Mouse (Mus musculus) retina, embryonic 14.5 days (tissue): ENCODE results near the gene Aqp3.
A peak's percentile ranks its signal among the peaks of the same experiment; 100 is the strongest.

Source experiments
- DNase-seq: peaks from one replicate; pipeline ENCODE4 v3.0.0-alpha.2; 2015; ENCODE audit warnings: low spot score

The Aqp3 gene

DNA sequence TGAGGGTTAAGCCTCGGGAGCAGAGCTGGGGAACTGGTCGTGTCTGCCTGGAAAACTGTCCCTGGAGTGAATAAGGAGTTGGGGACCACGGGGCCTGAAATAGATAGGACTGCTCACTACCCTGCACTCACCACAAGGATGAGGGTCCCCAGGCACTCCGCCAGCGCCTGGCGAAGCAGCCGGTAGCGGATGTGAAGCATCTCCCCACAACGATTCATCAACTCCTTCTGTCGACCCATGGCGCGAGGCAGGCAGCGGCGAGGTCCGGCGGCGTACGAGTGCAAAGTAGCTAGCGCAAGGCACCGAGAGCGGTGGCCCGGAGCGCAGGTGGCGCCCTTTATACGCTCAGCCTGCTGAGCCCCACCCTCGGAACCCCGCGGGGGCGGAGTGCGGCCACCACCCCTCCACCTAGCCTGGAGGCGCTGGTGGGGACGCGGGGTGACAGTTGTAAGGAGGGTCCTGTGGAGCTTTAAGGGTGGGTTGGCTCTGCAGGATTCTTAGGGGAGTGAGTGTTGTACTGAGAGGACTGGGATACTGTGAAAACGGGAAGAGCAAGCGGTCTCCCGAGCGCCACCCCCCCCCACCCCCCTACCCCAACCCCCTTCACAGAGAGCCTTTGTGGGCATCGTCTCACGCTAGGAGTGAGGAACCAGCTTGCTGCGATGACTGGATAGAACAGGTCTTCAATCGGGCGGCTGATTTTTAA lies at the start of gene Aqp3:
Gene Aqp3, minus strand, starts transcription at position 313 of the 706 bp plus-strand sequence.
- peak; percentile 58 for DNase-seq

DNA sequence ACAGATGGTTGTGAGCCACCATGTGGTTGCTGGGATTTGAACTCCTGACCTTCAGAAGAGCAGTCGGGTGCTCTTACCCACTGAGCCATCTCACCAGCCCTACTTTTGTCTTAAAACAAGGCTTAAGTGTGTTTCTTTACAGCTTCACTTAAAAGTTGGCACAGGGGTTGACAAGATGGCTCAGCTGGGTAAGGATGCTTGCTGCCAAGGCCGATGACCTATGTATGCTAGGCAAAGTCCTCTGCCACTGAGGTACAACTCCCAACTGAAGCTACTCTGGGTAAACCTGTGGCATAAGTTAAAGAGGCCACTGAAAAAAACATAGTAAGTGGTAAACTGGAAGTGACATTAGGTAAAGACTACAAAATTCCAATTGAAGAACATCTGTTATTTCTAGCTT lies 44.6 kb upstream of the Aqp3 start:
- no peak for DNase-seq

DNA sequence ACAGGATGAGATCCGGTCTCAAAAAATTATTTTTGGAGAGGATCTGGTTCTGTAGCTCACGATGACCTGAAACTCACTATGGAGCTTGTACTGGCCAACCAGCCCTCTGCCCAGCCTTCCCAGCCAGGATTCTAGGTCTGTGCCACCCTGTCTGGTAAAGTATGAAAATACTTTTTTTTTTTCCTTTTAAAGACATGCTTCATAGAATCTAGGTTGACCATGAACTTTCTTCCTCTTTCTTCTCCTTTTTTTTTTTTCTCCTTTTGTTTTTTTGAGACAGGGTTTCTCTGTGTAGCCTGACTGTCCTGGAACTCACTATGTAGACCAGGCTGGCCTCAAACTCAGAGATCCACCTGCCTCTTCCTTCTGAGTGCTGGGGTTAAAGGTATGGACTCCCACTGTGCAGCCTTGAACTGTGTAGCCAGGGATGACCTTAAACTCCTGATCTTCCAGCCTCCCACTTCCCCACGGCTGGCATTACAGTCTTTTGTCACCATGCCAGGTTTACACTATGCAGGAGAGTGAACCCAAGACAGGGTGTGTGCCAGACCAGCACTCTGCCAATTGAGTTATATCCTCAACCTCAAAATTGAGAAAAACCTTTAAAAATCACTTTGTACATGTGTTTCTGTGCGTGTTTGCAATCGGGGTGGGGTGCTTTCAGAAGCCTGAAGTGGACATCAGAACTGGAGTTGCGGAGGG lies 42.3 kb upstream of the Aqp3 start:
- no peak for DNase-seq

DNA sequence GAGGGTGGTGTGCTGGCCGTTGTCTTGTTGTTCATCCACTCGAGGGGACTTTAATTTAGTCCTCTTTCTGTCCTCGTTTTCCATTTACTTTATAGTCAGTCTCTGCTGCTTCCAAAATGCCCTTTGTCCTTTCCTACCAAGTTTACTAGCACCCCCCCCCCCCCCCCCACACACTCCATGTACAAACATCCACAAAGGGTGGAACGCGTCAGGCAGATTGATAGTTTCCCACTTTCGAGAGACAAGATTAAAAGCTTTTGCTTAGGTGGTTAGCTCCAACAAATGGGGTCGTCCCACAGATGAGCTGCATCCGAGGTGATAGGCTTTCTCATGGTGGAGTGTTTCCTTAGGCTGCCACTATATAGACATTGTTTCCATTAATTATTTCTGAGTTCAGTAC lies 38.8 kb upstream of the Aqp3 start:
- peak; percentile 18 for DNase-seq

DNA sequence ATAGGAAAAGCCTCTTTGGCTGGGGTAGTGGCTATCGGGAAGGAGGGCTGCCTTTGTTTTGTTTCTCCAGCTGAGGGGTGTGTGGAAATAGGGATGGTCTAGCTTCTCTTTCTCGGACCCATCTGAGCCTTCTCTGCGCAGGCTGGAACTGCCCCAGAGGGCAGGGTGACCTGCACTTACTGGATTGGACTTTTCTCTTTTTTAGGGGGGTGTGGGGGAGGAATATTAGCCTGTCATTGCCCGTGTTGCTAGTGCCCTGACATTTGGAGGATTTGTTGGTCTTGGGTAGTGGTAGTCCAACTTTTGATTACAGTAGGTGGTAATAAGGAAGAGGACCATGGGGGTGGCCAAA lies 38.4 kb upstream of the Aqp3 start:
- peak; percentile 59 for DNase-seq

DNA sequence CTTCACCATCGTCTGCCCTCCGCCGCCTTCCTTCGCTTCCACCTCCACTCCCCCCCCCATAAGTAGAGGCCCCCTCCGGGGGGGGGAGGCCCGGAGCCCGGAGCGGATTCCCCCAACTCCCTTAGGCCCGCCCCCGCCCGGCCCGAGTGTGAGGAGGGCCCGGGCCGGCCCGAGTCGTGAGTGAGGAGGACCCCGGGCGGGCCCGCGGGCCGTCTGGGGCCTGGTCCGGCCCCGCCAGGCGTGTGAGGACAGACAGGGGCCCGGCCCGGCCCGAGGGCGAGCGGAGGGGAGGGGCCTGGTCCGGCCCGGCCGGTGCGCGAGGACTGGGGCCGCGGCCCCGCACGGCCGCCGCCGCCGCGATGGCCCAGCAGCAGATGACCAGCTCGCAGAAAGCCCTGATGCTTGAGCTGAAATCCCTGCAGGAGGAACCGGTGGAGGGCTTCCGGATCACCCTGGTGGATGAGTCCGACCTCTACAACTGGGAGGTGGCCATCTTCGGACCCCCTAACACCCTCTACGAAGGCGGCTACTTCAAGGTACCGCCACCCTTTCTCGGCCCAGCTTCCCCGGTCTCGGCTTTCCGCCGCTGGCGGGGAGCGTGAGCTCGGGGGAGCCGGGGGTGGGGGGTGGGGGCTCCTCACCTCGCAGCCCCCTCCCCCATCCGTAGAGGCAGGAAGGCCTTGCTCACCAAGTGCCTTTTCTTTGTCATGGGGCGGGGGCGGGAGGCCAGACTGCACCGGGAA lies 37.9 kb upstream of the Aqp3 start, which contains the start of gene Ube2r2:
Gene Ube2r2, plus strand, starts transcription at position 33 of the 743 bp plus-strand sequence.
- DNase-seq, result peak; percentile 73

DNA sequence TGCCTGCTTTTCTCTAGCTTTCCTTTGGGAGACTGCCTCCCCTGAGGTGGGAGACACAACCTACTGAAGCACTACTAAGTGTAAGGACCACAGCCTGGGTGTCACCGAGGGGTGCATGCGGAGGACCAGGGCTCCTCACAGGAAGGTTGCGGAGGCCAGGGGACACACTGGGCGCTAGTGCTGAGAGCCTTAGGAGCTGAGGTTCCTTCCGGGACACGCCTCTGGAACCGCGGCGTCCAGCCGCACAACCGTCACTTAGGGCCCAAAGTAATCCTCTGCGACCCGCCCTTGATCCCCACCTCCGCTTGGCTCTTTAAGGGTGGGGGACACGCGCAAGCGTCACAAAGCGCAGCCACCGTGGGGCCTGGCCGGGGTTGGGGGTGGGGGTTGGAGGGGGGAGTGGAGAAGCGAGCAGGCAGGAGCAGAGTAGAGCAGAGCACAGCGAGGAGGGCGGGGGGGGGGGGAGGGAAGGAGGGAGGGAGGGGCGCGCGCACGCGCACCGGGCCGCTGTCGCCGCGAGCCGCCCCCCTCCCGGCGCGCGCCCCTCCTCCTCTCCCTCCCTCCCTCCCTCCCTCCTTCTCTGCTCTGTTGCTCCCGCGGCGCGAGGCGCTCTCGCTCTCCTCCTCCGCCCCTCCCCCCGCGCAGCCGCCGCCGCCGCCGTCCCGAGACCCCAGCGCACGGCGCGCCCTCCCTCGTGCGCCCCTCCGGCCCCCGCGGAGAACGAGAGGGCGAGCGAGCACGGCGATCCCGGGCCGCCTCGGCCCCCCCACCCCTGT lies 37.1 kb upstream of the Aqp3 start:
- peak; percentile 85 for DNase-seq

DNA sequence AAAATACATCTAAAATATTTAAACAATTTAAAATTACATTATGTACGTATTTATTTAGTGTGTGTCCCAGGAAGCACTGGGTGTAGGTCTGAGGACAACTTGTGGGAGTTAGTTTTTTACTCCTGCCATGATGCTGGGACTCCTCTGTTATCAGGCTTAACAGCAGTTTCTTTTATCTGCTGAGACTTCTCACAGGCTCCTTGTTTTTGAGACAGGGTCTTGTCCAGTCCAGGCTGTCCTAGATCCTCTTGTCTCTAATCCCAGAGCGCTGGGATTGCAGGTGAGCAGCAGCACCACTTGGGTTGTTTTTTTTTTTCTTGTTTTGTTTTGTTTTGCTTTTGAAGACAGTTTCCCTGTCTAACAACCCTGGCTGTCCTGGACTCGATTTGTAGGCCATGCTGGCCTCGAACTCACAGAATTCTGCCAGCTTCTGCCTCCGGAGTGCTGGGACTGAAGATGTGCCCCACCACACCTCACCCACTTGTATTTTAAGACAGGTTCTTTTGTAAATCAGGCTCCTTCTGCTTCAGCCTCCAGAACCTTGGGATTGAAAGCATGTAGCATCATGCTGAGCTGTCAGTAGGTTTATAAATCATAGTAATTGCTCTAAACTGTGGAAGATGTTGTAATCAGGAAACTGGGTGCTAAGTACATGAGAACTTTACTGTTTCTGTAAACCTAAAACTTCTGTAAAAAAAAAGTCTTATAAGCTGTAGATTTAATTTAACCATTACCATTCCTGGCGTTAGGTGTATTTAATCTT lies 35.7 kb upstream of the Aqp3 start:
- no peak for DNase-seq

DNA sequence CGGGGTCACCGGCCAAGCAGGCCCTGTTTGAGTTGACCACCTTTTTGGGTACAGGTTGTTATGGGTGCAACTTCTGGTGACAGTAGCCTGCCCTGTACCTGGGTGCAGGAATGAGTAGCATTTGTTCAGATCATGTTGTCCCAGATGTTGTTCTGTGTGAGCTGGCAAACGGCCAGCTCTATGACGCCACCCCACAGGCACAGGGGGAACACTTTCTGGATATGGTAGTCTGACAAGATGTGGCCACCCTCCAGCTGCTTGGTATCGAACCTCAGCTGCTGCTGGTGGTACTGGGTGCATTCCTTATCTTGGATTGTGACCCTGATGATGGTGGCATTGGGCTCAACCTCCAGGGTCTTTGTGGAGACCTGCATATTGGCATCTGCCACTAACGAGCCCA lies 34.5 kb upstream of the Aqp3 start:
- DNase-seq, result no peak

DNA sequence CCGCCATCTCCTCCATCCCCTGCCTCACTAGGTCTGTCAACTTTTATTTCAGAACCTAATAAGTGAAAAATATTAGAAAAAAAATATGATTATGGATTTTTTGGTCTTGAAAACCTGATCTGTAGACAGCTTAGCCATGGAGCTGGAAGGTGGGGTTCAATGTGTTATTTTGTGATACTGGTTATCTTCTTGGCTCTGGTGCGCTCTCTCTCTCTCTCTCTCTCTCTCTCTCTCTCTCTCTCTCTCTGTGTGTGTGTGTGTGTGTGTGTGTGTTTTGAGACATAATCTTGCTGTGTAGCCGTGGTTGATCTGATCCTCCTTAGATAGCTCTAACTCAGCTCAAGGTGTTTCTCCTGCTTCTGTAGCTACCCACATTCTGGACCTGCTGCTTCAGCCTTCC lies 31.9 kb upstream of the Aqp3 start:
- DNase-seq, result no peak

DNA sequence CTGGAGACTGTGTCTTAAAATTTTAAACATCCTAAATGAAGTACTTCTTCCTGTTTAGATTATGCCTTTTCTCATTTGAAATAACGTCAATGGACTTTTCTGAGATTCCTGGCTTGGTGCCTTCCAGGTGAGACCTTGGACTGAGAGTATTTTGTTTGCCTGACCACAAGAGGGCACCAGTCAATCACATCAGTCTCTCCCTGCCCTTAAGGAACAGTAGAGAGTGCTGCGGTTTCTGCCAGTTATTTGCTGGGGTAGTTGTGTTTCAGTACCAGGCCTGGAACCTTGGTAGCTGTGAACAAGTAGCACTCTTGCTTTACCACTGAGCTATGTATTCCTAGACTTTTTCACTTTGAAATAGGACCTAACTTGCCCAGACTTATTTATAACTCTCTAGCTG lies 31.4 kb upstream of the Aqp3 start:
- DNase-seq, result peak; percentile 82

DNA sequence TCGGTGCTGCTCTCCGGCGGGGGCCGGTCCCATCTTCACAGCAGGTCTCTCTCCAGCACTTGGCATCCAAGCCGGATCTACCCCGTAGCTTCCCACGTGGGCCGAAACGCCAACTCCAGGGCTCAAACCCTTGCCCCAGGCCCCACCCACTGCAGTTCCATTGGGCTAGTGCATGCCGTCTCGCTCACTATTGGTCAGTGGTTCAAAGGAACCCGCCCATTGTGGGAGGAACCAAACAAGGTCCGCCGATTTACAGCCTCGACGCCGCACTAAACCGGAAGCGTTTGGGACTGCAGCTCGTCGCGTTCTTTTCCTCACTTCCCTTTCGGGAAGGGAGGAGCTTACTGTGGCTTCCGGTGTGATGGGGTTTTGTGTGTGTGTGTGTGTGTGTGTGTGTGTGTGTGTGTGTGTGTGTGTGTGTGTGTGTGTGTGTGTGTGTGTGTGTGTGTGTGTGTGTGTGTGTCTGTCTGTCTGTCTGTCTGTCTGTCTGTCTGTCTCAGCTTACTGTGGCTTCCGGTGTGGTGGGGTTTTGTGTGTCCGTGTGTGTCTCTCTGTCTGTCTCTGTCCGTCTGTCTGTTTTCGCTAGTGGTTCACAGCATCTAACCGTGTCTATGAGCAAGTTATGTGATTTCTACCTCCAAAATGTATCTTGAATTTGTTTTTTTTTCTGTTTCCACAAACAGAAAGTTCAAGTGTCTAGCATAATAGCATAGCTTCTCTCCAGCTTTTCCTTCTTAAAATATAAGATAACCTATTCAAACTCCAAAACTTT lies 26.4 kb upstream of the Aqp3 start, which contains the start of gene Nol6:
Gene Nol6, minus strand, starts transcription at position 276 of the 772 bp plus-strand sequence.
- DNase-seq, result peak; percentile 98

DNA sequence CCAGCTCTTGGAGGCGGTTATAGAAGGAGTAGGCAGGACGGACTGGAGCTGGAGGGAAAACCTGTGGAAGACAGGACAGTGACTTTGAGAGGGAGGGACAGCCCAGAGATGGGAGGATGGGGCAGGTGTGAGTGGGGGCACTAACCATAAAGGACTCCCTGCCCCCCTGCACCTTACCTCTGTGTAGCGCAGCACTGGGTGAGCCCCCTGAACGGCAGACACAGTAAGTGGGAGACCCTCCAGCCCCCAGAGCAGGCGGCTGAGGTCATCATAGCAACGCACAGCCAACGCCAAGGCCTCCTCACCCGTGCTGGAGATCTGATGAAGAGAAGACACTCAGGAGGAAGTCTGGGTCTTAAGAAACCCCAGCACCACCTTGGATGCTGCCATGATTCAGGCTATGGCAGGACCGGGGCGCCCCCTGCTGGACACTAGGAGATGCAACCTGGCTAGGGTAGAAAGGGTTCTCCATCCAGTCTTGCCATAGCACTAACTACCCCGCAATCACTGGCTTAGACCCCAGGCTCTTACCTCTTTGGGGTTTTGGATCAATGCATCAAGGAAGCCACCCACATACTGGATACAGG lies 20.8 kb upstream of the Aqp3 start:
- DNase-seq, result peak; percentile 83

DNA sequence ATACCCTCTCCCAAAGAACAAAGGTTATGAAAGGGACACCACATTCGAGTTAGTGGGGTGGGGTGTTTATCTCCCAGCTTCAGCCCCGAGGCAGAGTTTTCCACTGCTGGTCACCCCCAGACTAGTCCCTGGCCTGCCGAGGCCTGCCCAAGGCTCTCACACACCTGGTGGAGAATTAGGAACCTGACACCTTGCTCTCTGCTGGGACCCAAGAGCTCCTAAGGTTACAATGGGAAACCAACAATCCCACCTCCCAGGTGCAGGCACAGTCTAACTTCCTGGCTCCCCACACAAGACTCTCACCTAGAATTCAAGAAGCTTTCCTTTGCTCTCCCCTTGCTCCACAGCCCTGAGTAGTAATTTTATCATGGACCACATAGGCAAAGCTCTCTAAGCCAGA lies 18.8 kb upstream of the Aqp3 start:
- no peak for DNase-seq

DNA sequence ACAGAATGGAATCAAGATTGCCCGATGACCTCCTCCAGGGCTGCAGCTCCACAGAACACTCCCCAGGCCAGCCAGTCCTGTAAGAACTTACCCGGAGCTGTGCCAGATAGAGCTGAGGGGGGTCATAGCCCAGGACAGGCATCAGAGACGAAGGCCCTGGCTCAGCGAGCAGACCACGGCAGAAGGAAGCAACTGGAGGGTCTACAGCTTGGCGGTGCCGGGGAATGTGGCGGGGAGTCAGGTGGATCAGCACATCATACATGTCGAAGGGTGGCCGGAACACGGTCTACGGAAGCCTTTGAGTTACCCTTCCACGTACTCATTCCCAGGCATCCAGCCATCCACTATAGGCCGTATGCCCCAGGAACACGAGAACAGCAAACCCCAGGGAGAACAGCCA lies 17.8 kb upstream of the Aqp3 start:
- DNase-seq, result no peak

DNA sequence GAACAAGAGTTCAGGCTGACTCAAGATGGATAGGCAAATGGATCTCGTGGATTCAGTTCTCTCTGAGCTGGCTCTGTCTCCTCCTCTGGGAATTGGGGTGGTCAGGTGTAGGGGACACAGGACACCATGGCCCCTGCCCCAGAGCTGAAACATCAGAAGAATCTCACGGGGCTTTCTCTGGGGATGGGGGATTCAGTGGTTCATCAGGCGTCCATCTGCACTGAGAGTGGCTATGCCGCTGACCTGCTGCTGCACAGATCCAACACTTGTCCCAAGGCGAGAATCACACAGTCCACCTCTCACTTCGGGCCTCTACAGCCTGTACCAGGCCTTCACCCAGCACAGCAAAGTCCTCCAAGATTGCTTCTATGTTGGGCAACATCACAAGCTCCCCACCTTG lies 17.1 kb upstream of the Aqp3 start:
- DNase-seq, result no peak

DNA sequence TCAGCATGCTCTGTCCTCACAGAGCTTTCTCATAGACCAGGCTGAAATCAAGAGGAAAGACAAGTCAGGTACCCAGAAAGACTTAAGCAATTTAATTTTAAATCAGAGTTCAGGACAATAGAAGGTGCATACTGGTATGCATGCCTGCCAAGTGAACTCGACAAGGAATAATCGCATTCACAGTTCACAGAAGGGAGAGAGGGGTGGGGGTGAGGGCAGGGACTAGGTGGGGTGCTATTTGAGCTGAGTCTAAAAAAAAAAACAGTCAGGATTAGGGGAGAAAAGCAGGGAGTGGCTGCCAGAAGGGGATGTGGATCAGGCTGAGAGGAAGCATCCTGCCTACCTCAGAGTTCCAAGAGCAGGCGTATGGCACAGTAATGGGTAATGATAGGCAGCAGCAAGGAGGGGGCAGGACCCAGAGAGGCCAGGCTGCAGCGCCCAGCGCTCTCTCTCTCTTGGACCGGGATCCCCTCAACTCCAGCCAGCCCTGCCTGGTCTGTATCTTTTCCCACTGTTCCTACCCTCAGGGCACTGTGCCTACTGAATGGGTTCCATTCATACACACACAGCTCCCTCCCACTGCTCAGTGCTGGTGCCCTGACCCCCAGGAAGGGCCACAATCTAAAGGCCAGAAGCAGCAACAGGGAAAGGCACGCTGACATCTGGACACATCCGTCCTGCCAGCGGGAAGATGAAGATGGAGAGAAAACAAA lies 16.5 kb upstream of the Aqp3 start:
- no peak for DNase-seq

DNA sequence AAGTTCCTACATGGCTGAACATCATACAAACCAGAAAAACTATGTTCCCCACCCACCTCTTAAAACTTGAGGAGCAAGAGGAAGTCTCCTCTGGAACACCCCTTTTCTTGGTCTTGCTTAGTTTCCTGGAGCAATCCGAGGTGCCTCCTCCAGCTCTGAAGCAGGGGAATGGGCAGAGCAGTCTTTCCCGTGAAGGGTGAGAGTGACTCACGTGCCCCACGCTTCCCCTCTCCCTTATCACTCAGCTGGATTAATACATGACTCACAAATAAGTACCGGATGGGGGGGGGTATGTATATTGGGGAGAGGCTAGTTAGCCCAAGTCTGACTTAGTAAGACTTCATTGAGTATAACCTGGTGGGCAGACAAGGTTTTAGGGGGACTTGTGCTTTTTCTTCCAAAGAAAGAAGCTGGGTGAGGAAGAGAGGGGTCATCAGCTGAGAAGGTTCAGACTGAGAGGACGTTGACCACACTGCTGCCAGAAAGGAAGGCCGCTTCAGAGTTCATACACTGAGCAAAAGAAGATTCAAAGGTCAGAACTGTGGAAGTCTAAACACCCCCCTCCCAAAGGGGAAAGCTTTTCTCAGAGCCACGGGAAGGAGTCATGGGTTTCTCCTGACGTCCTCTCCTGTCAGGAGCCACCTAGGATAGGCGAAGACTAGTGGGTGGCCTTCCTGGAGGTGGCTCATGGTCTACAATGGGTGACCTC lies 10.9 kb upstream of the Aqp3 start:
- no peak for DNase-seq

DNA sequence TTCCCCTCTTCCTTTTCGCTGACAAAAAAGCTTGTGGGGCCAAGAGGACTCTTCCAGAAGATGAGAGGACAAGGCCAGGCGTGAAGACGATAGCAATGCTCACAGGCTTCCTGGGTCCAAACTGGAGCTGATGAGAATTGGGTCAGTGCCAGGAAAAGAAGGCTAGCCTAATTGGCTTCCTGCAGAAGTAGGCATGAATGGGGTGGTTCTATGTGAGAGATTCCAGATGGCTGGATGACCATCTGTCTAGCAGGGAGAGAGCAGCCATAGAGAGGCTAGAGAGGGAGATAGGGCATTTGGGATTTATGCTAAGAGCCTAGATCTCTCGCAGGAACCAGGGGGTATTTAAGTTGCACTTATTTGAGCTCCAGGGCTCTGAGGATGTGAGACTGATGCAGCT lies 9.5 kb upstream of the Aqp3 start:
- DNase-seq, result peak; percentile 25
